Mouse (Mus musculus): ENCODE measurements around the gene Nlrc3.
A peak's percentile ranks its signal among the peaks of the same experiment; 100 is the strongest.

The Nlrc3 gene

DNA sequence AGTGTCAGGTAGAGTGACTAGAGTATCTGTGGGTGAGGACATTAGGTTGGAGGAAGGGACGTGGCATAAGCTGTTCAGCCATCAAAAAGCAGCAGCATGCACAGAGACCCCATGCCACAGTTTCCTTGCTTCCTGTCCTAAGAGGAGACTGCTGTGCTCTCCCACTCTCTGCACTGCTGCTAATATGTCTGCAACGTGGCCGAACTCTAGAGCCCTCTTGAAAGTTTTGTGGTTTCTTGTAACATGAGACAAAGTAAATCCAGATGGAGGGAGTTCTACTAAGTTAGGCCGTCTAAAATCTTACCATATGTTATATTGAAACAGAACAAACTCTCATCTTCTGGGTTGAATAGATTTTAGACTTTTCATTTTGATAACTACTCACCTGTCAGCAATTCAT is 52.5 kb downstream of the Nlrc3 start:
- DNase-seq: no peak

DNA sequence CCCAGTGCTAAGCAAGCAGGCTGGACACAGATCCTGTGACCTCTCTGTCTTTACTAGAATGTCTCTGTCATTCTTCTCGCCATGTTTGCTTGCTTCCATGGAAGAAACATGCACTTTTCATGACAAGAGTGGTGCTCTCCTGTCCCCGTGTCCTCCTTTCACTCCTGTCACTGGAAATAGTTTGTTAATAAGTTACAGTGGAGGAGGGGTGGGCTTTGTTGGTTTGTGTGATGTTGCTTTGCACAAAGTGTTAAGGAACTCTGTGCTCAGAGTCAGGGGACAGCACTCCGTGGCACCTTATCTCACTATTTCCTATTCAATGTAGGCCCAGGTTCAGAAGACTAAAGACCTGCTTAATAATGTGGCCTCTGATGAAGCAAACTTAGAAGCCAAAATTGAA is 52.9 kb downstream of the Nlrc3 start:
- DNase-seq: no peak

GRCm38 (mm10) chr16:3920756-3921155 is 55.7 kb downstream of the Nlrc3 start:
- DNase-seq: no peak

- DNase-seq: no peak
Observed at GRCm38 (mm10) chr16:3909118-3909517, 67.3 kb downstream of the Nlrc3 start.

DNA sequence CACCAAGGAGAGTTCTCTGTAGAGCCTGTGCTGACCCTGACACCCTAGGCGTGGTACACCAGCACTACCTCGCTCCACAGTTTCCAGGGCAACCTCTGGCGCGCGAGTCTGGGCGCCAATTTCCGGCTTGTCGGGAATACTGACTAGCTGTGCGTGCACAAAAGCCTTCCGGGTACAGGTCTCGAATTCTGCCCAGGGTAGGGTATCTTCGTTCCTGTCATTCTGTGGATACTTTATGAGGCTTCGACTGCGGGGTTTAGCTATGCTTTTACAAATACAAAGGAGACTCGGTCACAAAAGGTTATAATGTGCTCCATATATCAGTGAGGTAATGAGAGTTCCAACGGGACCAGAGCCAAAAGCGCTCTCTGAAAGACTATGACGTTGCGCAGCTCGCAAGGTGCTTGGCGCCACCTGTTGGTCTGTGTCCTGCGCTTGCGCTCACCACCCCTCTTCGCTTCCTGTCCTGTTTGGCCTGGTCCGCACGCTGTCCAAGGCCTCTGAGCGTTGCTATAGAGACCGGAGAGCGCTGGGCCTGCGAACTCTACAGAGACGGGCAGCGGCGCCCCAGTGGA is 67.8 kb downstream of the Nlrc3 start, which contains the start of the genes 1700037C18Rik and Cluap1:
Gene 1700037C18Rik (minus strand): TSS at position 153 of the 575 bp plus-strand sequence.
Gene Cluap1 (plus strand): TSS at position 265 of the 575 bp plus-strand sequence.
- peak; percentile 97 for DNase-seq

DNA sequence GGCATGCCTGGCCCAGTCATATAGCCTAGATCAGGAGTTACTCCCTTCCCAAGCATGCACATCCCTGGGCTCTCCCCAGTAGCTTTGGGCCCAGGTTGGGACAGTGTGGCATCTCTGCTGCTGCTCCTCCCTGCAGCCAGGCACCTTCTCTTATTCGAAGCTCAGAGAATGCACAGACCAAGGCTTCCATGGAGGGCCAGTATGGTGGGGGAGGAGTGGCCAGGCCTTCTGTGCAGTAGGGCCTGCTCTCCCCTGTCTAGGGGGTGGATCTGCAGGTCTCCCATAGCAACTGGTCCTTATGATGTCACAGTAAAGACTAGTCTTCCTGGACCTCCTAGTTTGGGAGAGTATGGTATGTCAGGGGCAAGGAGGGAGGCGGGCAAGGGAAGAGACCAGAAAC is 69.0 kb downstream of the Nlrc3 start:
- DNase-seq: no peak

DNA sequence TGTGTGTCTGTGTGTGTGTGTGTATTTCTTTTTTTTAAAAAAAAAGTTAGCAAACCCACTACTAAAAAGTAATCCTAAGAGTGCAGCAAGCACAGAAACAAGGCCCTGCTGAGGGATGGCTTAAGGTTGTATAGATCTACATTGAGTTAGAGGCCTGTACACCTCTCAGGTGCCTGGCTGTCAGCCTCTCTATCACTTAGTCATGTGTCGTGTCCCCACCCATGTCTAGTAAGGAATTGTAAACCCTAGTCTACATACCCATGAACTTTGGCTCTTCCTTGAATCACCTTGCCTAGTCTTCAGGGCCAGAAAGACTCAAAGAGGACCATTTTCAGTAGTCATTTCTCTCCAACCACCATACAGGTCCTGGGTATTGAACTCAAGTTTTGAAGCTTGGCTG is 79.9 kb downstream of the Nlrc3 start:
- DNase-seq: no peak

GRCm38 (mm10) chr16:3896046-3896445 is 80.4 kb downstream of the Nlrc3 start:
- DNase-seq: no peak

DNA sequence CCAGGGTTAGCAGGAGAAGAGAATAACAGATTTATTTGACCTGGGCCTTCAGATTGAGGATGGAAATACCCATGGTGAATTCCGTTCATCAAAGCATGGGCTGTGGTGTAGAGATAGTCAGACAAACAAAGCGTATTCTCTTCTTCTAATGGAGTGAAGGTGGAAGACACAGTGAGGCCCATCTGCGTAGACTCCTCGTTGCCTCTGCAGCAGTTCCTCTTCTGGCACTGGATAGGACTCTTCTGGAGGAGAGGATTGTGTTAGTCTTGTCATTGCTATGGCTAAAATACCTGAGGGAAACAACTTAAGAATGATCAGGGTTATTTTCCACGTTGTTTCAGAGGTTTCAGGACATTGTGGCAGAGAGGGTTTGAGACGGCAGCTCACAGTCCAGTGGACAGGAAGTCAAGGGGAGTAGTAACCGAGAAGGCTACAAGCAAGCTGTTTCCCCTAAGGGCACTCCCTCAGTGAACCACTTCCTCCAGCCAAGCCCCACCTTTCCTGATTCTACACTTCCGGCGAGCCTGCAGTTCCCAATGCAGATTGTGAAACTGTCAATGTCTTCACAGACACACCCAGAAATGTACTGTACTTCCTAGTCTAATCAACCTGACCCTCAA is 81.1 kb downstream of the Nlrc3 start:
- peak; percentile 46 for DNase-seq

Data from kidney, postnatal 14 days (tissue).